Mouse (Mus musculus): ENCODE measurements around the gene Adam6b.
"Not testable (repeated sequence)": the region's sequence is repeated elsewhere in the genome, so short reads cannot be mapped to it uniquely, and the experiment has no call there.

Gene Adam6b

GRCm38 (mm10) chr12:113489211-113489610 is at the start of gene Adam6b:
Gene Adam6b (plus strand): TSS chr12:113489511.
- DNase-seq = not testable (repeated sequence)

- DNase-seq = no peak
Measured at GRCm38 (mm10) chr12:113446061-113446460, 43.2 kb upstream of the Adam6b start.

- DNase-seq = no peak
Measured at GRCm38 (mm10) chr12:113476164-113476563, 13.1 kb upstream of the Adam6b start.

GRCm38 (mm10) chr12:113482147-113482546 is 7.2 kb upstream of the Adam6b start:
- no peak for DNase-seq

- no peak for DNase-seq
Measured at GRCm38 (mm10) chr12:113482661-113483389, 6.5 kb upstream of the Adam6b start.

- no peak for DNase-seq
Measured at GRCm38 (mm10) chr12:113483492-113484162, 5.7 kb upstream of the Adam6b start.

GRCm38 (mm10) chr12:113484971-113485485 is 4.3 kb upstream of the Adam6b start:
- DNase-seq = no peak

GRCm38 (mm10) chr12:113487693-113488092 is 1.6 kb upstream of the Adam6b start:
- DNase-seq = peak; percentile 31

- no peak for DNase-seq
Measured at GRCm38 (mm10) chr12:113525901-113526300, 36.6 kb downstream of the Adam6b start.
